Mouse (Mus musculus) forebrain, embryonic 11.5 days (tissue): Measurements from ENCODE around the gene Ccdc9. TPM values are rescaled to one million over a fixed set of nuclear protein-coding genes. Genes with fewer than 3 reads are reported as not detected.

Source experiments
- ATAC-seq: fragments of 200-750 bp; cut with Nextera tagmentation; replicated peaks from 2 replicates; pipeline ENCODE4 v1.8.0; 2017; ENCODE audit warnings: moderate TSS enrichment; ENCODE audit not compliant: low FRiP score
- DNase-seq: peaks from one replicate; pipeline ENCODE4 v3.0.0-alpha.2; 2017; ENCODE audit warnings: low spot score
- H3K27ac ChIP-seq: fragments of 300-500 bp; sonication (generic); 2 replicates; pipeline ENCODE4 v1.5.1; 2014; ENCODE audit warnings: low read depth, low read length
- H3K27me3 ChIP-seq: fragments of 300-500 bp; sonication (generic); 2 replicates; pipeline ENCODE4 v1.6.1; 2014; ENCODE audit warnings: mild to moderate bottlenecking, low read length, mixed read lengths; ENCODE audit not compliant: control insufficient read depth, insufficient read depth
- H3K36me3 ChIP-seq: fragments of 300-500 bp; sonication (generic); 2 replicates; pipeline ENCODE4 v1.6.1; 2014; ENCODE audit warnings: mild to moderate bottlenecking, low read length, moderate library complexity, mixed read lengths; ENCODE audit not compliant: control insufficient read depth, insufficient read depth
- H3K4me1 ChIP-seq: fragments of 300-500 bp; sonication (generic); replicated peaks from 2 replicates; pipeline ENCODE4 v1.6.1; 2014; ENCODE audit warnings: low read length, mixed read lengths; ENCODE audit not compliant: control insufficient read depth, insufficient read depth
- H3K4me2 ChIP-seq: fragments of 300-500 bp; sonication (generic); 2 replicates; pipeline ENCODE4 v1.6.1; 2014; ENCODE audit warnings: low read depth, mild to moderate bottlenecking, low read length, moderate library complexity, mixed read lengths; ENCODE audit not compliant: severe bottlenecking
- H3K4me3 ChIP-seq: fragments of 300-500 bp; sonication (generic); 2 replicates; pipeline ENCODE4 v1.5.1; 2014; ENCODE audit warnings: low read depth, low read length
- H3K9ac ChIP-seq: fragments of 300-500 bp; sonication (generic); 2 replicates; pipeline ENCODE4 v1.6.1; 2014; ENCODE audit warnings: low read length
- H3K9me3 ChIP-seq: fragments of 300-500 bp; sonication (generic); 2 replicates; pipeline ENCODE4 v1.6.1; 2016; ENCODE audit warnings: low read length, mixed read lengths; ENCODE audit not compliant: control insufficient read depth
- WGBS: fragments of 180-500 bp; shearing (Covaris S2); extraction: QIAGEN DNeasy Blood & Tissue Kit; methylation state at CpG from one replicate; pipeline ENCODE4 v1.1.7; 2014; 5-methylcytosine and 5-hydroxymethylcytosine counted together
- polyA plus RNA-seq: library from polyadenylated mRNA; unstranded; fragments of >200 nt; fragmentation: Nextera tagmentation; extraction: Ambion mirVana; gene quantifications from 2 replicates; pipeline ENCODE4 v1.2.1, GENCODE M21; 2014

Gene Ccdc9
- polyA plus RNA-seq: 22.3 and 32.2 TPM in 2 replicates

GRCm38 (mm10) chr7:16286026-16286961 lies at the start of gene Ccdc9:
Gene Ccdc9 (minus strand): TSS chr7:16286795.
- H3K4me2 ChIP-seq: peak within 1 kb of the TSS; percentile 54
- DNase-seq (peak; percentile 100), ATAC-seq (peak; percentile 93)
- no peaks in the 10 kb centered on the region for H3K27me3 ChIP-seq
- peaks cover 5% of the 10 kb centered on the region; the same call in 1 of the 2 replicates for H3K4me1 ChIP-seq
- peaks cover 2% of the 10 kb centered on the region; the same call in 1 of the 2 replicates for H3K36me3 ChIP-seq
- WGBS: under 1% methylated on average over 68 of the region's 70 CpGs
- peak within 1 kb of the TSS; percentile 68 for H3K4me3 ChIP-seq
- H3K9me3 ChIP-seq: no peaks in the 10 kb centered on the region
- peak within 1 kb of the TSS; percentile 89 for H3K27ac ChIP-seq
- H3K9ac ChIP-seq: peak within 1 kb of the TSS; percentile 80

- Histone ChIP-seq H3K4me1 (peaks cover 2% of the 10 kb centered on the region; the same call in 1 of the 2 replicates), H3K36me3 (peaks cover 12% of the 10 kb centered on the region; the same call in 1 of the 2 replicates), H3K27me3 (no peaks in the 10 kb centered on the region), H3K27ac (no peak overlapping the region), H3K9me3 (no peaks in the 10 kb centered on the region), H3K4me2 (no peak overlapping the region), H3K4me3 (no peak overlapping the region), H3K9ac (no peak overlapping the region)
- ATAC-seq (no peak), DNase-seq (no peak)
- 85% methylated on average over 3 of the region's 3 CpGs for WGBS
These were observed 42.6 kb upstream of the Ccdc9 start for GRCm38 (mm10) chr7:16329146-16329545.

GRCm38 (mm10) chr7:16326607-16326971 lies 40.0 kb upstream of the Ccdc9 start:
- Histone ChIP-seq H3K27ac (no peak overlapping the region), H3K4me3 (no peak overlapping the region), H3K27me3 (no peaks in the 10 kb centered on the region), H3K9me3 (no peaks in the 10 kb centered on the region), H3K36me3 (peaks cover 7% of the 10 kb centered on the region; the same call in 1 of the 2 replicates), H3K4me1 (peaks cover 2% of the 10 kb centered on the region; the same call in 1 of the 2 replicates), H3K4me2 (no peak overlapping the region), H3K9ac (no peak overlapping the region)
- ATAC-seq (no peak), DNase-seq (no peak)
- 82% methylated on average over 2 of the region's 2 CpGs for WGBS

GRCm38 (mm10) chr7:16325920-16326606 lies 39.5 kb upstream of the Ccdc9 start:
- Histone ChIP-seq H3K9me3 (no peaks in the 10 kb centered on the region), H3K4me2 (no peak overlapping the region), H3K36me3 (peaks cover 7% of the 10 kb centered on the region; the same call in 1 of the 2 replicates), H3K27me3 (no peaks in the 10 kb centered on the region), H3K27ac (no peak overlapping the region), H3K4me3 (no peak overlapping the region), H3K4me1 (peaks cover 2% of the 10 kb centered on the region; the same call in 1 of the 2 replicates), H3K9ac (no peak overlapping the region)
- 38% methylated on average over 8 of the region's 8 CpGs for WGBS
- ATAC-seq (peak; percentile 56; the same call in 1 of the 2 replicates), DNase-seq (peak; percentile 71)

- H3K27me3 ChIP-seq: no peaks in the 10 kb centered on the region
- WGBS: 95% methylated on average over 7 of the region's 7 CpGs
- H3K36me3 ChIP-seq: peaks cover 3% of the 10 kb centered on the region; the same call in 1 of the 2 replicates
- H3K9ac ChIP-seq: no peak overlapping the region
- DNase-seq (no peak), ATAC-seq (no peak)
- no peak overlapping the region for H3K4me2 ChIP-seq
- H3K9me3 ChIP-seq: no peaks in the 10 kb centered on the region
- H3K4me3 ChIP-seq: no peak overlapping the region
- H3K4me1 ChIP-seq: peaks cover 2% of the 10 kb centered on the region; the same call in 1 of the 2 replicates
- no peak overlapping the region for H3K27ac ChIP-seq
These were observed 38.1 kb upstream of the Ccdc9 start for GRCm38 (mm10) chr7:16324661-16325060.

- Histone ChIP-seq H3K9me3 (no peaks in the 10 kb centered on the region), H3K4me1 (no peaks in the 10 kb centered on the region), H3K4me3 (no peak overlapping the region), H3K36me3 (no peaks in the 10 kb centered on the region; the same call in 1 of the 2 replicates), H3K27me3 (no peaks in the 10 kb centered on the region), H3K9ac (no peak overlapping the region), H3K4me2 (no peak overlapping the region), H3K27ac (no peak overlapping the region)
- WGBS: 88% methylated on average over 6 of the region's 6 CpGs
- no peak for DNase-seq
- no peak for ATAC-seq
These were observed 33.9 kb upstream of the Ccdc9 start for GRCm38 (mm10) chr7:16320479-16320878.

GRCm38 (mm10) chr7:16319216-16319615 lies 32.6 kb upstream of the Ccdc9 start:
- no peak for ATAC-seq
- Histone ChIP-seq H3K9me3 (no peaks in the 10 kb centered on the region), H3K9ac (no peak overlapping the region), H3K4me1 (no peaks in the 10 kb centered on the region), H3K4me2 (no peak overlapping the region), H3K36me3 (no peaks in the 10 kb centered on the region), H3K27ac (no peak overlapping the region), H3K4me3 (no peak overlapping the region), H3K27me3 (no peaks in the 10 kb centered on the region)
- DNase-seq: no peak
- WGBS: 92% methylated on average over 4 of the region's 4 CpGs

GRCm38 (mm10) chr7:16317094-16317493 lies 30.5 kb upstream of the Ccdc9 start:
- 87% methylated on average over 14 of the region's 14 CpGs for WGBS

More at GRCm38 (mm10) chr7:16317094-16317493, 30.5 kb upstream of the Ccdc9 start:
- Histone ChIP-seq H3K4me1 (peaks cover 3% of the 10 kb centered on the region), H3K27ac (no peak overlapping the region), H3K36me3 (no peaks in the 10 kb centered on the region), H3K4me3 (no peak overlapping the region), H3K9ac (no peak overlapping the region), H3K4me2 (no peak overlapping the region), H3K27me3 (no peaks in the 10 kb centered on the region), H3K9me3 (no peaks in the 10 kb centered on the region)
- no peak for ATAC-seq
- DNase-seq: peak; percentile 51
